Mouse (Mus musculus) cerebellum, postnatal 36 days (tissue): ENCODE data around the gene Scn2a.
"Not testable (repeated sequence)": the region's sequence is repeated elsewhere in the genome, so short reads cannot be mapped to it uniquely, and the experiment has no call there.

Experiments
- DNase-seq, 2 experiments: peaks; one replicate each; pipeline ENCODE4 v3.0.0; 2021 to 2022; ENCODE audit warnings: mixed read lengths in 2 of 2

Gene Scn2a

GRCm38 (mm10) chr2:65700246-65700645, 79.7 kb downstream of the Scn2a start:
- DNase-seq = peak; percentile 50 to 54

DNA sequence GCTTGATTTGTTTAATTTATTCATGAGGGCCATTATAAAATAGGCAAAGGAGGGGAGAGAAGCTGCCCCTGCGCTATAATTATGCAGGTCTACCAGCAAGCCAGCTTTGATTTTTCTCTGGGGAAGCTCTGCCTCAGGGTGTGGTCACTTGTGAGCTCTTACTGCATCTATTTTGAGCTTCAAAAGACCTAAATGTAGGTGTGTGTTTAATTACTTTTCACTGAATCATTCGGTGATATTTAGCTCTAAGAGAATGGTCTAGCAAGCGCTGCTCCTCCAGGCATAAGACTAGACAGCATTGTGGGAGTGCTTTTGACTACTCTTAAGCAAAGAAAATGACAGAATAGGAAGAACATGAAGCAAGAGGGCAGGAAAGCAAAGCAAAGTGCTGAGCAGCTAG, 80.6 kb downstream of the Scn2a start:
- DNase-seq = no peak

DNA sequence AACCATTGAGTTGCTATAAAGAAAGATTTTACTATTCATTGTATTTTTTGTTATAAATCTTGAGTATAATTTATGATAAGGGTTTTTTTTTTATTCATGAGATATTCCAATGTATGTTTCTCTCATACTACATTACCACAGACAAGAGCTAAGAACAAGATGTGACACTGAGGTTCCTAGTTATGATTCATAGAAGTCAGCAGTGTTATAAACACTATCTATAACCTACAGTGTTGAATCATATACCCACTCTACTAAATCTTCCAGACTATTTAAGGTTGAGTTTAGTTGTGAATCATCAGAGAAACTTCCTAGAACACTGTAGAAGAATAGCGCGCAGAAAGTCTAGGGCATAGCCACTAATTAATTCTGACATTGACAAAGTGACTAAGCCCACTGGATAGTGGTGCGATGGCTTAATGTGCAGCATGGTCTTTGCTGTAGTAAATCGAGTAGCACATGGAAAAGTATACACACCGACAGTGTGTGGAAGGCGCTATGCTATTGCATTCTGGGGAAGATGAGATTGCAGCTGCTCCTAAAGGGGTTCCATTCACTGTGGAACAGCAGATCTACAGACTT, 101.7 kb downstream of the Scn2a start:
- no peak for DNase-seq

GRCm38 (mm10) chr2:65745400-65745799, 124.8 kb downstream of the Scn2a start:
- DNase-seq = no peak

- no peak for DNase-seq
These were observed 161.9 kb downstream of the Scn2a start for GRCm38 (mm10) chr2:65782442-65782841.

DNA sequence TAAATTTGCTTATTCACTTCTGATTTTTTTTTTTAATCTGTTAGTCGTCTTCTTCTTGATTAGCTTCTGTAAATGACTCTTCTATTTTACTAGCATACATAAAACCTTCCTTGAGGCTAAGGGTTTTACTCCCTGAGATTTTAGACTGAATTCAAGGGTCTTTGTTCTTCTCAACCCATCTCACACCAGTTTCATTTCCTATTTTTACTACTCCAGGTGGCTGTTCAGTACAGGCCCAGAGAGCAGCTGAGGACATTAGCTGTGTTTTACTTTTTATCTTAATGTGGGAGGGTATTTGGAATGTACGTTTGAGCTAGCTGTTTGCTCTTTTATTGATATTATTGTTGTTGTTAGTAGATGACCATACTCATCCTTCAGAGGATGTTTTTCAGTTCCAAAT, 162.8 kb downstream of the Scn2a start:
- DNase-seq = no peak

DNA sequence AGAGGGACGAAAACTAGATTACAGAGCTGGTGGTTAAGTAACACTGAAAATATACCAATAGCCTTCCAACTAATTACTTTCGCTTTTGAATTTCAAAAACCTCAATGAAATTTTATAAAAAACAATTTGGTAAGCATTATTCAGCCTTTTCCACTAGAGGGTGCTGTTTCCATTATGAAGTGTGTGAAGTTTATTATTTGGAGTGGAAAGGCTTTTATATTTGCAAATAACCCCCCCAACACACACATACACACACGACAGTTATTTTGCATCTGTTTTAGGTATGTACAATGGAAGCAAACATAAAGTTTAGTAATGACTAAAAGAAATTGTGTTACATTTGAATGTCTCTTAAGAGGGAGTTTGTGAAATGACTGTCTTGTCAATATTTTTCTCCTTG, 171.9 kb downstream of the Scn2a start:
- no peak for DNase-seq

GRCm38 (mm10) chr2:65793593-65793992, 173.0 kb downstream of the Scn2a start:
- DNase-seq = no peak

- no peak for DNase-seq
These were observed 180.6 kb downstream of the Scn2a start for GRCm38 (mm10) chr2:65801054-65801709.

- no peak for DNase-seq
These were observed 186.0 kb downstream of the Scn2a start for GRCm38 (mm10) chr2:65806556-65806955.

DNA sequence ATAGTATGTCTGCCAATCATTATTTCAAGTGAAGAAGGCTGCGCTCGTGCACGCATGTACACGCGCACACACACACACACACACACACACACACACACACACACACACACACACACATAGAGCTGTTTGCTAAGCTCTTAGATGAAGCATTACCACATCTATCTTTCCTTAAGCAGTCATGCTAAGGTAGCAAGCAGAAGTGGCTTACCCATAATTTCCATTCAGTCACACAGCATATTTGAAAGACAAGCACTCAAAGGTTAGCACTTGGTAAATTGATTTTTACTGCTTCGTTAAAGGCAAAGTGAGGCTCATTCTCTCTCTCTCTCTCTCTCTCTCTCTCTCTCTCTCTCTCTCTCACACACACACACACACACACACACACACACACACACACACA, 190.6 kb downstream of the Scn2a start:
- not testable (repeated sequence) for DNase-seq
